Mouse (Mus musculus) limb, embryonic 12.5 days (tissue): ENCODE results near the gene Rtbdn. TPM values are rescaled to one million over a fixed set of nuclear protein-coding genes. Genes with fewer than 3 reads are reported as not detected.

Experiments used
- ATAC-seq: fragments of 200-750 bp; cut with Nextera tagmentation; 2 replicates; pipeline ENCODE4 v1.8.0; 2017; ENCODE audit warnings: low read depth, moderate TSS enrichment; ENCODE audit not compliant: insufficient number of reproducible peaks, insufficient read depth, low FRiP score, low TSS enrichment
- H3K27ac ChIP-seq: fragments of 300-500 bp; sonication (generic); 2 replicates; pipeline ENCODE4 v1.5.1; 2016; ENCODE audit warnings: mild to moderate bottlenecking, moderate library complexity
- H3K27me3 ChIP-seq: fragments of 300-500 bp; sonication (generic); 2 replicates; pipeline ENCODE4 v1.6.1; 2016; ENCODE audit warnings: mild to moderate bottlenecking, moderate library complexity
- H3K36me3 ChIP-seq: fragments of 300-500 bp; sonication (generic); 2 replicates; pipeline ENCODE4 v1.6.1; 2016; ENCODE audit warnings: mild to moderate bottlenecking, moderate library complexity
- H3K4me1 ChIP-seq: fragments of 300-500 bp; sonication (generic); replicated peaks from 2 replicates; pipeline ENCODE4 v1.6.1; 2016
- H3K4me2 ChIP-seq: fragments of 300-500 bp; sonication (generic); 2 replicates; pipeline ENCODE4 v1.6.1; 2016; ENCODE audit warnings: mild to moderate bottlenecking, moderate library complexity
- H3K4me3 ChIP-seq: fragments of 300-500 bp; sonication (generic); replicated peaks from 2 replicates; pipeline ENCODE4 v1.5.1; 2016; ENCODE audit warnings: mild to moderate bottlenecking
- H3K9ac ChIP-seq: fragments of 300-500 bp; sonication (generic); replicated peaks from 2 replicates; pipeline ENCODE4 v1.6.1; 2016; ENCODE audit warnings: mild to moderate bottlenecking, moderate library complexity
- H3K9me3 ChIP-seq: fragments of 300-500 bp; sonication (generic); 2 replicates; pipeline ENCODE4 v1.6.1; 2016; ENCODE audit warnings: mild to moderate bottlenecking, moderate library complexity
- WGBS: fragments of 180-500 bp; shearing (Covaris S2); methylation state at CpG from one replicate; pipeline ENCODE4 v1.1.7; 2016; 5-methylcytosine and 5-hydroxymethylcytosine counted together
- polyA plus RNA-seq: library from polyadenylated mRNA; unstranded; fragments of >200 nt; fragmentation: Nextera tagmentation; extraction: Ambion mirVana; gene quantifications from 2 replicates; pipeline ENCODE4 v1.2.1, GENCODE M21; 2016

Rtbdn gene
- polyA plus RNA-seq, 1 experiment from 2014 or later: 0.34 TPM

DNA sequence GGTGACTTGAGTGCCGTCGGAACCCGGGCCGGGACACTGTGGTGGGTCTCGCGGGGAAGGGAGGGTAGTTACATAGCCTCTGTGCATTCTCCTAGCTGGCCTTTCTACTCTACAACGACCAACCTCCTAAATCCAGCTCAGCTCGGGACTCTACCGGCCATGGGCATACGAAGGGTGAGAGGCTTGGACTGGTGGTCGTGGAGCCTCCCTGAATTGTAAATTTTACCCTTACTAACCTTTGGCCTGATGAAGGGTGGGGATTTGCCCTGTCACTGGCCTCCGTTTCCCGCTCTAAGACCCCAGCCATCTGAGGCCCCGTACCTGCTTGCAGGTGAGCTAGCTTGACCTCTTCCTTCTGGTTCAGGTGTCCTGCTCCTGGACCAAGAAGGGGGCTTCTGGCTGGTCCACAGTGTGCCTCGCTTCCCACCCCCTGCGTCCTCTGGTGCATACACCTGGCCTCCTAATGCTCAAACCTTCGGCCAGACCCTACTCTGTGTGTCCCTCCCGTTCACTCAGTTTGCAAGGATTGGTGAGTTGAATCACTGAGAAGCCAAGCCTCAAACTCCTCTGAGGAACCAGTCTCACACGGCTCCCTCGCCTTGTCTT, 37.5 kb upstream of the Rtbdn start:
- WGBS: 45% methylated on average over 20 of the region's 20 CpGs
- Histone ChIP-seq H3K27me3 (peaks cover 55% of the 10 kb centered on the region), H3K4me2 (peak overlapping the region; percentile 80)

DNA sequence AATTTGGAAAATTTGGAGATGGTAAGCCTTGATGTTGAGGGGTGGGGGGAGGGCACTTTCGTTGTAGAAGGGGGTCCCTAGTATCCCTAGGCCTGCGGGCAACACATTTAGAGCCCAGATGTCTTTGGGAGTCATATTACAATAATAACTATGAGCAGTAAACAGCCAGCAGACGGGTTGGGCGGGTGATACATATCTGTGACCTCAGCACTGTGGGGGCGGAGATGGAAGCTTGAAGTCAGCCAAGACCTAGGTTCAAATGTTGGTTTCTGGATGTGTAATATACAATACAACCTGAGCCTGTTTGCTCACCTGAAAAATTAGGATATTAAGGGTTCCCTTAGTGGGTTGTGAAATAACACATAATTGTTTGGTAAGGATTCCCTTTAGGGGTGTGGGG, 36.8 kb upstream of the Rtbdn start:
- WGBS: 58% methylated on average over 5 of the region's 5 CpGs
- peaks cover 57% of the 10 kb centered on the region for H3K27me3 ChIP-seq

More for the DNA sequence above, 37.5 kb upstream of the Rtbdn start:
- Histone ChIP-seq H3K4me3 (peak overlapping the region; percentile 58), H3K9me3 (peaks cover 4% of the 10 kb centered on the region), H3K4me1 (peaks cover 24% of the 10 kb centered on the region), H3K9ac (peak overlapping the region; percentile 70; the same call in 1 of the 2 replicates), H3K36me3 (peaks cover 4% of the 10 kb centered on the region; the same call in 1 of the 2 replicates), H3K27ac (no peak overlapping the region)
- ATAC-seq: no peak

DNA sequence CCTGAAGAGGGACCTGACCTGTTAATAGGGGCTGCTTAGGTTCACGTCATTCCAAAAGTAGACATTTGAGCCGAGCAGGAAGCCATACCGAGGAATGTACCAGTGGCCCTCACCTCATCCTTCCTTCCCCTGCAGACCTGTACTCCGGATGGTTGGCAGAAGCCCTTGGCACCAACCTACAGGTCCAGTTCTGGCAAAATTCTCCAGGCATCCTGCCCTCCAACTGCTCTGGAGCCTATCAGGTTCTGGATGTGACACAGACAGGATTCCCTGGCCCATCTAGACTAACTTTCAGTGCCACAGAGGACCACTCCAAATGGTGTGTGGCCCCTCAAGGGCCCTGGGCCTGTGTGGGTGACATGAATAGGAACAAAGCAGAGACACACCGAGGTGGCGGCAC, 36.2 kb upstream of the Rtbdn start:
- Histone ChIP-seq H3K9me3 (peaks cover 8% of the 10 kb centered on the region), H3K27ac (no peak overlapping the region), H3K9ac (no peak overlapping the region), H3K27me3 (peaks cover 62% of the 10 kb centered on the region), H3K36me3 (peaks cover 4% of the 10 kb centered on the region; the same call in 1 of the 2 replicates), H3K4me2 (no peak overlapping the region), H3K4me1 (peaks cover 24% of the 10 kb centered on the region), H3K4me3 (no peak overlapping the region)
- ATAC-seq: no peak
- WGBS: 89% methylated on average over 6 of the region's 6 CpGs

More for the DNA sequence above, 36.8 kb upstream of the Rtbdn start:
- no peak overlapping the region for H3K27ac ChIP-seq
- ATAC-seq: no peak
- 0 out of 2 replicates have a peak overlapping the region, but pooled peaks have one; percentile 80 for H3K4me2 ChIP-seq
- no peak overlapping the region for H3K4me3 ChIP-seq
- peaks cover 4% of the 10 kb centered on the region; the same call in 1 of the 2 replicates for H3K36me3 ChIP-seq
- H3K9ac ChIP-seq: no peak overlapping the region
- peaks cover 8% of the 10 kb centered on the region for H3K9me3 ChIP-seq
- H3K4me1 ChIP-seq: peaks cover 24% of the 10 kb centered on the region

- 80% methylated on average over 9 of the region's 9 CpGs for WGBS
- peaks cover 24% of the 10 kb centered on the region for H3K4me1 ChIP-seq
- ATAC-seq: no peak
- H3K4me2 ChIP-seq: 0 out of 2 replicates have a peak overlapping the region, but pooled peaks have one; percentile 91
- H3K9ac ChIP-seq: no peak overlapping the region
- peaks cover 75% of the 10 kb centered on the region for H3K27me3 ChIP-seq
- H3K4me3 ChIP-seq: peak overlapping the region; percentile 47; the same call in 1 of the 2 replicates
- peaks cover 8% of the 10 kb centered on the region for H3K9me3 ChIP-seq
- peaks cover 4% of the 10 kb centered on the region; the same call in 1 of the 2 replicates for H3K36me3 ChIP-seq
- no peak overlapping the region for H3K27ac ChIP-seq
These were observed 34.9 kb upstream of the Rtbdn start for GRCm38 (mm10) chr8:84911854-84912253.

DNA sequence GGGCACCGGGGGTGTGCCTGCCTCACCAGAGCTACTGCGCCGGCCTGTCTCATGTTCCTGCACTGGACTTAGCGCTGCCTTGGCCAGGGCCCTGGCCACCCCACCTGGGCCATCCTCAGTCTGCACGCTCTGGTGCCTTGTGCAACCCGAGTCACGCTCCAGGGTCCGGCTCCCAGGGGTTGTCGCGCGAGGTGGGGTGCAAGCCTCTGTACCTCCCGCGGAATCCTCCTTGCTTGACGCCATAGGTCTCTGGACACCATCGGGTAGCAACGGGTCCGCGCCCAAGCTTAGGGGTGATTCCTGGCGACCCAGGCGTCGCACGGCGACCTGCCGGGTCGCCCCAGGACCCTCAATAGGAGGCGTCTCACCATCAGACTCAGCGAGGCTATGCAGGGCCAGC, 34.4 kb upstream of the Rtbdn start:
- peak overlapping the region; percentile 42; the same call in 1 of the 2 replicates for H3K9ac ChIP-seq

GRCm38 (mm10) chr8:84912895-84913501, 33.8 kb upstream of the Rtbdn start:
- Histone ChIP-seq H3K36me3 (peaks cover 4% of the 10 kb centered on the region; the same call in 1 of the 2 replicates), H3K4me2 (peak overlapping the region; percentile 91), H3K27ac (no peak overlapping the region), H3K4me3 (peak overlapping the region; percentile 47), H3K9me3 (peaks cover 8% of the 10 kb centered on the region), H3K4me1 (peaks cover 24% of the 10 kb centered on the region), H3K27me3 (peaks cover 86% of the 10 kb centered on the region), H3K9ac (peak overlapping the region; percentile 42; the same call in 1 of the 2 replicates)
- whole genome bisulfite sequencing: 1% methylated on average over 55 of the region's 55 CpGs
- ATAC-seq: peak; percentile 21; the same call in 1 of the 2 replicates

More for the DNA sequence above, 34.4 kb upstream of the Rtbdn start:
- 20% methylated on average over 27 of the region's 27 CpGs for WGBS
- H3K4me1 ChIP-seq: peaks cover 24% of the 10 kb centered on the region
- H3K36me3 ChIP-seq: peaks cover 4% of the 10 kb centered on the region; the same call in 1 of the 2 replicates
- peaks cover 8% of the 10 kb centered on the region for H3K9me3 ChIP-seq
- H3K27me3 ChIP-seq: peaks cover 80% of the 10 kb centered on the region
- H3K4me2 ChIP-seq: peak overlapping the region; percentile 91
- no peak for ATAC-seq
- no peak overlapping the region for H3K27ac ChIP-seq
- H3K4me3 ChIP-seq: peak overlapping the region; percentile 47

- Histone ChIP-seq H3K27ac (no peak overlapping the region), H3K4me2 (peak overlapping the region; percentile 91), H3K36me3 (peaks cover 4% of the 10 kb centered on the region; the same call in 1 of the 2 replicates), H3K9me3 (peaks cover 8% of the 10 kb centered on the region), H3K4me3 (peak overlapping the region; percentile 47), H3K9ac (peak overlapping the region; percentile 42; the same call in 1 of the 2 replicates), H3K4me1 (peaks cover 24% of the 10 kb centered on the region), H3K27me3 (peaks cover 92% of the 10 kb centered on the region)
- 19% methylated on average over 9 of the region's 9 CpGs for WGBS
- ATAC-seq: no peak
These were observed 33.3 kb upstream of the Rtbdn start for GRCm38 (mm10) chr8:84913502-84913900.

GRCm38 (mm10) chr8:84913960-84914359, 32.8 kb upstream of the Rtbdn start:
- Histone ChIP-seq H3K9ac (no peak overlapping the region), H3K4me1 (peaks cover 22% of the 10 kb centered on the region), H3K4me3 (peak overlapping the region; percentile 47), H3K27ac (no peak overlapping the region), H3K27me3 (peaks cover 95% of the 10 kb centered on the region), H3K4me2 (peak overlapping the region; percentile 91), H3K36me3 (peaks cover 4% of the 10 kb centered on the region; the same call in 1 of the 2 replicates), H3K9me3 (peaks cover 8% of the 10 kb centered on the region)
- ATAC-seq: no peak
- 41% methylated on average over 4 of the region's 4 CpGs for WGBS

DNA sequence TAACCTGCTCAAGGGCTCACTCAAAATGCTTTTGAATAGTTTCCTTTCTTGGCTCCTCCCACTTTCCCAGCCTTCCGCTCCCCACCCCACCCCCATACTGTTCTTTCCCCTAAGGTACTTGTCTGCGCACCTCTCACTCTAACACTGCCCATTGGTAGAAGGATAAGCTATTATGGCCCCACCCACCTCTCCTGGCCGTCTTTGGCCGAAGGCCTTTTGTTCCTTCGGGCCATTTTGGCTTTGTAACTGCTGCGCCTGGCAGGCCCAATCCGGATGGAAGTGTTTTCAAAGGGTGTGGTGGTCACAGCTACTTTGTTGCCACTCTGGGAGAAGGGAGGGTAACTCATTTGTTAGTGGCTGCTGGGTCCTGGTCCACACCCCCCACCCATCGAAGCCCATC, 31.5 kb upstream of the Rtbdn start:
- peaks cover 95% of the 10 kb centered on the region for H3K27me3 ChIP-seq
- H3K9ac ChIP-seq: no peak overlapping the region
- peaks cover 8% of the 10 kb centered on the region for H3K9me3 ChIP-seq
- no peak overlapping the region for H3K4me3 ChIP-seq
- 84% methylated on average over 8 of the region's 8 CpGs for WGBS
- no peak overlapping the region for H3K4me2 ChIP-seq
- no peak for ATAC-seq
- H3K27ac ChIP-seq: no peak overlapping the region
- H3K36me3 ChIP-seq: peaks cover 4% of the 10 kb centered on the region; the same call in 1 of the 2 replicates
- H3K4me1 ChIP-seq: peaks cover 11% of the 10 kb centered on the region

DNA sequence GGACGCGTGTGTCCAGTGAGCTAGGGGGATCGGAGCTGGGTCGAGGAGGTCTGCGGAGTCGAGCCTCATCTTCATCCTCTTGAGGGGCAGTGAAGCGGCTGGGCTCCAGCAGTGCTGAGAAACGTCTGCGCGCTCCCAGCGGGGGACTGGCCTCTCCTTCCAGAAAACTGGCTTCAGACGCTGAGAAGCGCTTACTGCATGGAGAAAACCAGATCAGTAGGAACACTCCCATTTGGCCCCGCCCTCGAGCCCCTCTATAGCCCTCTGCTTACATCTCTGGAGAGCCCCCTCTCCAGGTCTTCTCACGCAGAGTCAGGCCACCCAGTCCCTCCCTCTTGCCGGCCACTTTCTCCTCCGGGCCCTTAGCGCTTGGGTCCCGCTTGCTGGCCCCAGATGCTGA, 29.0 kb upstream of the Rtbdn start:
- Histone ChIP-seq H3K9ac (no peak overlapping the region), H3K27me3 (peaks cover 83% of the 10 kb centered on the region)

GRCm38 (mm10) chr8:84918646-84919045, 28.1 kb upstream of the Rtbdn start:
- H3K9me3 ChIP-seq: peaks cover 8% of the 10 kb centered on the region
- H3K27me3 ChIP-seq: peaks cover 77% of the 10 kb centered on the region
- no peak overlapping the region for H3K4me2 ChIP-seq
- no peaks in the 10 kb centered on the region; the same call in 1 of the 2 replicates for H3K4me1 ChIP-seq
- no peaks in the 10 kb centered on the region for H3K36me3 ChIP-seq
- 89% methylated on average over 15 of the region's 15 CpGs for WGBS
- H3K4me3 ChIP-seq: no peak overlapping the region
- no peak overlapping the region for H3K27ac ChIP-seq
- no peak overlapping the region for H3K9ac ChIP-seq
- ATAC-seq: no peak

More for the DNA sequence above, 29.0 kb upstream of the Rtbdn start:
- H3K4me3 ChIP-seq: no peak overlapping the region
- H3K36me3 ChIP-seq: no peaks in the 10 kb centered on the region
- H3K9me3 ChIP-seq: peaks cover 8% of the 10 kb centered on the region
- no peak overlapping the region for H3K27ac ChIP-seq
- H3K4me2 ChIP-seq: 0 out of 2 replicates have a peak overlapping the region, but pooled peaks have one; percentile 8
- ATAC-seq: no peak
- H3K4me1 ChIP-seq: peaks cover 4% of the 10 kb centered on the region
- 28% methylated on average over 20 of the region's 20 CpGs for WGBS
